Mouse (Mus musculus) heart, postnatal 0 days (tissue): ENCODE measurements around the gene Trib2. TPM values are rescaled to one million over a fixed set of nuclear protein-coding genes. Genes with fewer than 3 reads are reported as not detected.
A peak's percentile ranks its signal among the peaks of the same experiment; 100 is the strongest.

ENCODE experiments used
- ATAC-seq: fragments of 200-750 bp; cut with Nextera tagmentation; 2 replicates; pipeline ENCODE4 v1.8.0; 2017; ENCODE audit warnings: low read depth, moderate number of reproducible peaks, moderate library complexity; ENCODE audit not compliant: insufficient read depth
- DNase-seq: peaks from one replicate; pipeline ENCODE4 v3.0.0-alpha.2; 2016; ENCODE audit warnings: low spot score
- H3K27ac ChIP-seq: fragments of 300-500 bp; sonication (generic); 2 replicates; pipeline ENCODE4 v1.5.1; 2014; ENCODE audit warnings: low read depth, mild to moderate bottlenecking
- H3K27me3 ChIP-seq: fragments of 300-500 bp; sonication (generic); 2 replicates; pipeline ENCODE4 v1.6.1; 2014; ENCODE audit warnings: low read length, mixed read lengths; ENCODE audit not compliant: control insufficient read depth, insufficient read depth
- H3K36me3 ChIP-seq: fragments of 300-500 bp; sonication (generic); replicated peaks from 2 replicates; pipeline ENCODE4 v1.6.1; 2014; ENCODE audit warnings: low read length, mixed read lengths; ENCODE audit not compliant: control insufficient read depth, insufficient read depth
- H3K4me1 ChIP-seq: fragments of 300-500 bp; sonication (generic); 2 replicates; pipeline ENCODE4 v1.6.1; 2014; ENCODE audit warnings: antibody characterized with exemption; ENCODE audit not compliant: control insufficient read depth, insufficient read depth
- H3K4me2 ChIP-seq: fragments of 300-500 bp; sonication (generic); 2 replicates; pipeline ENCODE4 v1.6.1; 2014; ENCODE audit warnings: low read depth, mild to moderate bottlenecking, low read length, moderate library complexity
- H3K4me3 ChIP-seq: fragments of 300-500 bp; sonication (generic); 2 replicates; pipeline ENCODE4 v1.5.1; 2014; ENCODE audit warnings: low read depth, low read length
- H3K9ac ChIP-seq: fragments of 300-500 bp; sonication (generic); replicated peaks from 2 replicates; pipeline ENCODE4 v1.6.1; 2014; ENCODE audit warnings: low read depth, low read length, mixed read lengths
- H3K9me3 ChIP-seq: fragments of 300-500 bp; sonication (generic); replicated peaks from 2 replicates; pipeline ENCODE4 v1.6.1; 2016; ENCODE audit warnings: low read length; ENCODE audit not compliant: control insufficient read depth
- CTCF ChIP-seq: IDR thresholded peaks from 2 replicates; pipeline ENCODE4 v1.5.1; 2016; ENCODE audit warnings: antibody characterized with exemption, control low read depth, low read depth
- EP300 ChIP-seq: IDR thresholded peaks from 2 replicates; pipeline ENCODE4 v1.6.1; 2016; ENCODE audit warnings: antibody characterized with exemption, low read depth
- WGBS: fragments of 180-500 bp; shearing (Covaris S2); extraction: QIAGEN DNeasy Blood & Tissue Kit; methylation state at CpG from one replicate; pipeline ENCODE4 v1.1.7; 2014; 5-methylcytosine and 5-hydroxymethylcytosine counted together
- polyA plus RNA-seq: library from polyadenylated mRNA; unstranded; fragments of >200 nt; fragmentation: Nextera tagmentation; extraction: Ambion mirVana; gene quantifications from 2 replicates; pipeline ENCODE4 v1.2.1, GENCODE M21; 2015
- total RNA-seq: library from RNA; depleted of rRNA; stranded (reverse); fragments of >200 nt; gene quantifications from 2 replicates; pipeline ENCODE4 v1.2.3, GENCODE M21; 2014; ENCODE audit warnings: low replicate concordance

The Trib2 gene
- total and polyA plus RNA-seq, 2 experiments from 2014 or later, result 57.1 to 91.1 TPM

DNA sequence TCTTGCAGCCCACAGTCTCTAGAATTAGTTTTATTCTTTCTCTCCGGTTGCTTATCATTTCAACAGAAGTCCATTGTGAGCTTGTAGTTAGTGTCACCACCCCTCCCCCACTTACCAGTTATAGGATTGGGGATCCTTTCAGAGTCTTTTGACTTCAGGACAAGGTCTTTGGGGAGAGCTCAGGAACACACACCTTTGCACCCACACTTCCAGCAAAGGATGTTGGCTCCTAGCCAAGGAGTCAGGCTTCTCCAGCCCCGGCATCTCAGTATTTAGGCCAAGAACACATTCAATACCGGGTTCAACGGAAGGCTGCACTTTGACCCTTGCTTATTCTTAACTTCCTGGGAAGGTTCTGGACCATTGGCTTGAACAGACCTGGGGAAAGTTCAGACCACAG, 643 bp upstream of the Trib2 start:
- no peaks in the 10 kb centered on the region for H3K27me3 ChIP-seq
- no peaks in the 10 kb centered on the region for H3K9me3 ChIP-seq
- DNase-seq (no peak), ATAC-seq (no peak)
- H3K4me3 ChIP-seq, result peak overlapping the region; percentile 81
- H3K4me1 ChIP-seq, result peaks cover 13% of the 10 kb centered on the region; the same call in 1 of the 2 replicates
- no peaks in the 10 kb centered on the region for H3K36me3 ChIP-seq
- H3K4me2 ChIP-seq, result peak overlapping the region; percentile 77
- TF ChIP-seq EP300, result no peak
- no peak for TF ChIP-seq CTCF
- peak overlapping the region; percentile 54; the same call in 1 of the 2 replicates for H3K9ac ChIP-seq
- 20% methylated on average over 4 of the region's 4 CpGs for WGBS
- H3K27ac ChIP-seq, result peak overlapping the region; percentile 100

DNA sequence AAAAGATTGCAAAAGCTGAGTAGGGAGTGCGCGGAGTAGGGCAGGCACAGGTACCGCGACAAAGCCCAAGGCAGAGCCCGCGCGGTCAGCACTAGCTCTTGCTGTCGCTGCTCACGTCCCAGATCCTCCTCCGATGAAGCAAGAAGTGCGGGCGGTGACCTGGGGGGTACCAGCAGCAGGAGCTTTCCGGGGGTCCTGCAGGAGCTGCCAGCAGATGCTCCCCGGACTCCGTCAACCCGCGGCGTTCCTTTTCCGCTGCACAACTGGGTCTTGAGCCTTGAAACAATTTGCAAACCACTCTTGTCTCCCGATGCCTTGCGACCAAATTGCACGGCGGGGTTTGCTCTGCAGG, 492 bp downstream of the Trib2 start:
- Histone ChIP-seq H3K27me3 (no peaks in the 10 kb centered on the region), H3K36me3 (0 out of 2 replicates have a peak, but pooled peaks cover under 1% of the 10 kb centered on the region), H3K4me3 (peak overlapping the region; percentile 81), H3K9ac (peak overlapping the region; percentile 95), H3K4me2 (peak overlapping the region; percentile 77), H3K9me3 (no peaks in the 10 kb centered on the region), H3K27ac (peak overlapping the region; percentile 100), H3K4me1 (peaks cover 15% of the 10 kb centered on the region; the same call in 1 of the 2 replicates)
- DNase-seq (no peak), ATAC-seq (peak; percentile 10)
- TF ChIP-seq CTCF (no peak), EP300 (no peak)
- WGBS, result under 1% methylated on average over 23 of the region's 23 CpGs

GRCm38 (mm10) chr12:15815576-15816253, 1.0 kb downstream of the Trib2 start:
- H3K4me3 ChIP-seq, result peak overlapping the region; percentile 81
- under 1% methylated on average over 49 of the region's 49 CpGs for WGBS
- ATAC-seq, result peak; percentile 13
- H3K4me1 ChIP-seq, result peaks cover 21% of the 10 kb centered on the region; the same call in 1 of the 2 replicates
- peak overlapping the region; percentile 95 for H3K9ac ChIP-seq
- no peaks in the 10 kb centered on the region for H3K27me3 ChIP-seq
- no peaks in the 10 kb centered on the region for H3K9me3 ChIP-seq
- DNase-seq, result peak; percentile 92
- H3K36me3 ChIP-seq, result 0 out of 2 replicates have a peak, but pooled peaks cover 5% of the 10 kb centered on the region
- peak overlapping the region; percentile 100 for H3K27ac ChIP-seq
- TF ChIP-seq EP300, result no peak
- peak; percentile 48 for TF ChIP-seq CTCF
- peak overlapping the region; percentile 77 for H3K4me2 ChIP-seq

DNA sequence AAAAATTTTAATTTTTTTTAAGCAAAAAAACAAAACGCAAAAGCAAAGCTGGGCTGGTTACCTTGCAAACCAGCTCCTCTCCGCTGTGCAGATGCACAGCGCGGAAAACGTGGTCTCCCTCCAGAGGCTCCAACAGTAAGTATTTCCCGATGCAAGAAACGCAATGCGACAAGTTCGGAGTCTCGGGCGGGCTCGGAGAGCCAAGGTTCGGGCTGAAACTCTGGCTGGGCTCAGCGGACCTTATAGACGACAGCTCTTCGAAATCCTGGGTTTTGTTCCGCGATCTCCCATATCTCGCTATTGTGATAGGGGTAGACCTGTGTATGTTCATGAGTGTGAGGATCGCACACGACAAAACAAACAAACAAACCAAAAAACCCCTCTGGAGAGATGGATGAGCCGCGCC, 1.5 kb downstream of the Trib2 start:
- Histone ChIP-seq H3K27ac (peak overlapping the region; percentile 100), H3K9ac (peak overlapping the region; percentile 95), H3K4me3 (peak overlapping the region; percentile 81), H3K4me1 (peaks cover 25% of the 10 kb centered on the region; the same call in 1 of the 2 replicates), H3K4me2 (peak overlapping the region; percentile 77), H3K27me3 (no peaks in the 10 kb centered on the region), H3K9me3 (no peaks in the 10 kb centered on the region), H3K36me3 (0 out of 2 replicates have a peak, but pooled peaks cover 7% of the 10 kb centered on the region)
- WGBS, result under 1% methylated on average over 23 of the region's 23 CpGs
- no peak for ATAC-seq
- DNase-seq, result peak; percentile 45
- no peak for TF ChIP-seq CTCF
- no peak for TF ChIP-seq EP300

- H3K4me1 ChIP-seq, result peaks cover 32% of the 10 kb centered on the region
- TF ChIP-seq EP300 (no peak), CTCF (no peak)
- WGBS, result 1% methylated on average over 32 of the region's 32 CpGs
- H3K36me3 ChIP-seq, result peaks cover 14% of the 10 kb centered on the region; the same call in 1 of the 2 replicates
- no peaks in the 10 kb centered on the region for H3K27me3 ChIP-seq
- peak overlapping the region; percentile 100 for H3K27ac ChIP-seq
- DNase-seq (peak; percentile 56), ATAC-seq (no peak)
- H3K9ac ChIP-seq, result peak overlapping the region; percentile 95
- H3K4me2 ChIP-seq, result peak overlapping the region; percentile 77
- no peaks in the 10 kb centered on the region for H3K9me3 ChIP-seq
- H3K4me3 ChIP-seq, result peak overlapping the region; percentile 81
These were observed 2.3 kb downstream of the Trib2 start for GRCm38 (mm10) chr12:15814249-15815081.
